Mouse (Mus musculus) C2C12 (cell line): ENCODE measurements around the gene Bsg.

Experiments used
- CEBPB ChIP-seq: IDR thresholded peaks from one replicate; pipeline ENCODE4 v1.6.1; 2011; ENCODE audit warnings: low read depth, mild to moderate bottlenecking, control low read depth, moderate library complexity
- CTCF ChIP-seq: IDR thresholded peaks from one replicate; pipeline ENCODE4 v1.5.1; 2011; ENCODE audit not compliant: control insufficient read depth, insufficient read depth, insufficient read length
- MAX ChIP-seq: IDR thresholded peaks from one replicate; pipeline ENCODE4 v1.6.1; 2011; ENCODE audit warnings: mild to moderate bottlenecking, control low read depth
- MYOD1 ChIP-seq: IDR thresholded peaks from one replicate; pipeline ENCODE4 v1.6.1; 2011; ENCODE audit warnings: low read depth; ENCODE audit not compliant: control insufficient read depth, insufficient read length
- MYOG ChIP-seq: IDR thresholded peaks from one replicate; pipeline ENCODE4 v1.6.1; 2011; ENCODE audit not compliant: control insufficient read depth, insufficient read length; ENCODE audit errors: extremely low read depth
- USF1 ChIP-seq: IDR thresholded peaks from one replicate; pipeline ENCODE4 v1.6.1; 2011; ENCODE audit warnings: low read depth, mild to moderate bottlenecking, control low read depth, moderate library complexity

DNA sequence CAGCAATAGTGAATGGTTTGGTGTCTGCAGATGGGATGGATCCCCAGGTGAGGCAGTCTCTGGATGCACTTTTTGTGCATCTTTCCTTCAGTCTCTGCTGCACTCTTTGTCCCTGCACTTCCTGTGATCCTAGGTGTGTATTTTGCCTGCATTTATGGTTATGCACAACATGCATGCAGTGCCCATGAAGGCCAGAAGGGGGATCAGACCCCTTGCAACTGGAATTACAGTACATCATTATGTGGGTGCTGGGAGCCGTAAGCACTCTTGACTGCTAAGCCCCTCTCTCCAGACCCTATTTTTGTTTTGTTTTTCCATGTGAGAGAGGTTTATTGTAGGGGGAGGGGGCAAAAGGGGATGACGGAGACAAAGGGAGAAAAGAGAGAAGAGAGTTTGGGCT is 44.0 kb upstream of the Bsg start:
- no peak for TF ChIP-seq CTCF
- no peak for TF ChIP-seq USF1
- TF ChIP-seq MAX = no peak
- TF ChIP-seq MYOD1 = no peak
- TF ChIP-seq CEBPB = no peak
- TF ChIP-seq MYOG = no peak
